Mouse (Mus musculus): ENCODE measurements at regions not wholly inside any gene's neighbourhood (a gene's known extent, or its start where the extent isn't known, plus 50 kb on each side); places are given as distances from the start of the nearest gene placed in this dataset. TPM values are rescaled to one million over a fixed set of nuclear protein-coding genes. Genes with fewer than 3 reads are reported as not detected.

GRCm38 (mm10) chr1:77304770-77305169 lies 210.1 kb downstream of the Epha4 start:
- no peak overlapping the region for H3ac ChIP-seq (ENCODE audit: control insufficient read depth, insufficient read length, low read depth)
- H3K79me3 ChIP-seq (ENCODE audit: low read depth), result no peaks in the 10 kb centered on the region
- no peak overlapping the region for H3K4me3 ChIP-seq (ENCODE audit: insufficient read depth, poor library complexity, severe bottlenecking)
- no peaks in the 10 kb centered on the region for H3K27me3 ChIP-seq (ENCODE audit: control insufficient read depth, insufficient read depth, insufficient read length)
- H3K79me2 ChIP-seq (ENCODE audit: control insufficient read depth, insufficient read depth), result no peaks in the 10 kb centered on the region
- TF ChIP-seq CTCF (IDR thresholded peaks at IDR 0.05; ENCODE audit: control insufficient read depth, insufficient read depth, insufficient read length), result no peak
- H3K36me3 ChIP-seq (ENCODE audit: control insufficient read depth, insufficient read depth), result no peaks in the 10 kb centered on the region

DNA sequence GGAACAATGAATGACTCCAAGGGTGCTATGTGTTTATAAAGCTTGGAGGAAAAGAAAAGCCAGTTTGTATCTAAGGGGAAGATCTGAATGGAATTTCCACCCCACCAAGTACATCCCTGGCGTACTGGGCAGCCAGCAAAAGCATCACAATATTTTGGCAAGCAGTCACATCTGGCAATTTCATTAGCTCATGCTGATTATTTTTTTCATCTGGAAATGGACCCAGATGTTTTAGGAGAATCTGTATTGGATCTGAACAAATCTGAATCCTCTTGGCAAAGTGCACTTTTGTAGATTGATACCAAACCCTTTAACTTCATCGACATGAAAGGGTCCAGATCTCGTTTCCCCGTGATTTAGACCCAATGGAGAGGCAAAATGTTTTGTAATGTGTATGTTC lies 207.1 kb downstream of the Epha4 start:
- Histone ChIP-seq H3ac (ENCODE audit: control insufficient read depth, insufficient read length, low read depth) (no peak overlapping the region), H3K36me3 (ENCODE audit: control insufficient read depth, insufficient read depth) (no peaks in the 10 kb centered on the region), H3K79me3 (ENCODE audit: low read depth) (no peaks in the 10 kb centered on the region), H3K79me2 (ENCODE audit: control insufficient read depth, insufficient read depth) (no peaks in the 10 kb centered on the region), H3K4me3 (ENCODE audit: insufficient read depth, poor library complexity, severe bottlenecking) (no peak overlapping the region), H3K27me3 (ENCODE audit: control insufficient read depth, insufficient read depth, insufficient read length) (no peaks in the 10 kb centered on the region)
- no peak for TF ChIP-seq MYOD1 (IDR thresholded peaks at IDR 0.05; ENCODE audit: control insufficient read depth, insufficient read length, low read depth)
- no peak for TF ChIP-seq USF1 (IDR thresholded peaks at IDR 0.05; ENCODE audit: low read depth)
- no peak for TF ChIP-seq FOSL1 (IDR thresholded peaks at IDR 0.05; ENCODE audit: insufficient read depth, low read length, poor library complexity, severe bottlenecking)
- no peak for TF ChIP-seq MYOG (IDR thresholded peaks at IDR 0.05; ENCODE audit: control insufficient read depth, extremely low read depth, insufficient read length)
- TF ChIP-seq CTCF (IDR thresholded peaks at IDR 0.05; ENCODE audit: control insufficient read depth, insufficient read depth, insufficient read length), result no peak
- no peak for TF ChIP-seq MAX (IDR thresholded peaks at IDR 0.05)
- TF ChIP-seq CEBPB (IDR thresholded peaks at IDR 0.05; ENCODE audit: low read depth), result no peak

GRCm38 (mm10) chr1:77313119-77313518 lies 201.8 kb downstream of the Epha4 start:
- Histone ChIP-seq H3K36me3 (ENCODE audit: control insufficient read depth, insufficient read depth) (no peaks in the 10 kb centered on the region), H3ac (ENCODE audit: control insufficient read depth, insufficient read length, low read depth) (no peak overlapping the region)
- TF ChIP-seq CEBPB (IDR thresholded peaks at IDR 0.05; ENCODE audit: low read depth) (no peak), FOSL1 (IDR thresholded peaks at IDR 0.05; ENCODE audit: insufficient read depth, low read length, poor library complexity, severe bottlenecking) (no peak), MYOD1 (IDR thresholded peaks at IDR 0.05; ENCODE audit: control insufficient read depth, insufficient read length, low read depth) (no peak), CTCF (IDR thresholded peaks at IDR 0.05; ENCODE audit: control insufficient read depth, insufficient read depth, insufficient read length) (no peak), USF1 (IDR thresholded peaks at IDR 0.05; ENCODE audit: low read depth) (no peak), MYOG (IDR thresholded peaks at IDR 0.05; ENCODE audit: control insufficient read depth, extremely low read depth, insufficient read length) (no peak), MAX (IDR thresholded peaks at IDR 0.05) (no peak)

DNA sequence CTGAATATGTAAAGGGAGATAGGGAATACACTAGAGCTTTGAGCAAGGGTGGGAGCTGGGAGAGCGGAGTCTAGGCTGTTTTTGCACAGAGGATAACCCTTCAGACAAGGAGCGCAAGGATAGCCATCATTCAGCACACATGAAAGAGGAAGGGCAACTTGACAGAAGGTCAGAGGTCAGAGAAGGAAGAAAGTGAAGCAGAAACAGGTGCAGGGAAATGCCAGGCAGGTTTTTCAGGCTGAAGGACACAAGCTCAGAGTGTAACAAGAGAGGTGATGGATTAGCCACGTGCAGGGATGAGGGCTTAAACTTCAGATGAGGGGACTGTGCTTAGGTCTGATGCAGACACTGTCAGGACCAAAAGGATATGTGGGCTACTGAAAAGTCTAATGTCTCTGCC lies 199.5 kb downstream of the Epha4 start:
- H3K79me2 ChIP-seq (ENCODE audit: control insufficient read depth, insufficient read depth), result no peaks in the 10 kb centered on the region
- no peaks in the 10 kb centered on the region for H3K79me3 ChIP-seq (ENCODE audit: low read depth)
- H3K27me3 ChIP-seq (ENCODE audit: control insufficient read depth, insufficient read depth, insufficient read length), result no peaks in the 10 kb centered on the region
- TF ChIP-seq CEBPB (IDR thresholded peaks at IDR 0.05; ENCODE audit: low read depth) (no peak), CTCF (IDR thresholded peaks at IDR 0.05; ENCODE audit: control insufficient read depth, insufficient read depth, insufficient read length) (no peak), USF1 (IDR thresholded peaks at IDR 0.05; ENCODE audit: low read depth) (no peak), MYOG (IDR thresholded peaks at IDR 0.05; ENCODE audit: control insufficient read depth, extremely low read depth, insufficient read length) (no peak), FOSL1 (IDR thresholded peaks at IDR 0.05; ENCODE audit: insufficient read depth, low read length, poor library complexity, severe bottlenecking) (no peak), MAX (IDR thresholded peaks at IDR 0.05) (no peak), MYOD1 (IDR thresholded peaks at IDR 0.05; ENCODE audit: control insufficient read depth, insufficient read length, low read depth) (no peak)
- H3K36me3 ChIP-seq (ENCODE audit: control insufficient read depth, insufficient read depth), result no peaks in the 10 kb centered on the region
- H3ac ChIP-seq (ENCODE audit: control insufficient read depth, insufficient read length, low read depth), result no peak overlapping the region
- no peak overlapping the region for H3K4me3 ChIP-seq (ENCODE audit: insufficient read depth, poor library complexity, severe bottlenecking)

More at GRCm38 (mm10) chr1:77313119-77313518, 201.8 kb downstream of the Epha4 start:
- Histone ChIP-seq H3K79me2 (ENCODE audit: control insufficient read depth, insufficient read depth) (no peaks in the 10 kb centered on the region), H3K4me3 (ENCODE audit: insufficient read depth, poor library complexity, severe bottlenecking) (no peak overlapping the region), H3K27me3 (ENCODE audit: control insufficient read depth, insufficient read depth, insufficient read length) (no peaks in the 10 kb centered on the region), H3K79me3 (ENCODE audit: low read depth) (no peaks in the 10 kb centered on the region)

DNA sequence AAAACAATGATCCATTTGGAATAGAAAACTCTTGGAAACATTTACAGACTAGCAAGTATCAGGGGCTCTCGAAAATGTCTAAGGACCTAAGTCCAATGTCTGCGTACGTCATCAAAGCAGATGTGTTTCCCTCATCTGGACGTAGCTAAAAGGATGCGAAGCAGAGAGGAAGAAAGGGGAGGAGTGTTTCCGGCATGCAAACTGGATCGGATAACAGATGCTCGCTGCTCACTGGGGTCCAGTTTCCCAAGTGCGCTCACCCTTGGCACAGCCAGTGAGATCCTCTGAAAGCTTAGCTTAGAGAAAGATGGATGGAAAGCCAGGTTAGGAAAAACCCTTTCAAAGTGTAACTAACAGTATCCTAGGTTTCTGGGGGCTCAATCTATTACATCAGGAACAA lies 198.7 kb downstream of the Epha4 start:
- Histone ChIP-seq H3ac (ENCODE audit: control insufficient read depth, insufficient read length, low read depth) (no peak overlapping the region), H3K79me3 (ENCODE audit: low read depth) (no peaks in the 10 kb centered on the region), H3K36me3 (ENCODE audit: control insufficient read depth, insufficient read depth) (no peaks in the 10 kb centered on the region), H3K79me2 (ENCODE audit: control insufficient read depth, insufficient read depth) (no peaks in the 10 kb centered on the region), H3K4me3 (ENCODE audit: insufficient read depth, poor library complexity, severe bottlenecking) (no peak overlapping the region), H3K27me3 (ENCODE audit: control insufficient read depth, insufficient read depth, insufficient read length) (no peaks in the 10 kb centered on the region)
- TF ChIP-seq MYOD1 (IDR thresholded peaks at IDR 0.05; ENCODE audit: control insufficient read depth, insufficient read length, low read depth) (no peak), MYOG (IDR thresholded peaks at IDR 0.05; ENCODE audit: control insufficient read depth, extremely low read depth, insufficient read length) (no peak), FOSL1 (IDR thresholded peaks at IDR 0.05; ENCODE audit: insufficient read depth, low read length, poor library complexity, severe bottlenecking) (no peak), CTCF (IDR thresholded peaks at IDR 0.05; ENCODE audit: control insufficient read depth, insufficient read depth, insufficient read length) (no peak), MAX (IDR thresholded peaks at IDR 0.05) (no peak), USF1 (IDR thresholded peaks at IDR 0.05; ENCODE audit: low read depth) (no peak), CEBPB (IDR thresholded peaks at IDR 0.05; ENCODE audit: low read depth) (no peak)

Small RNA genes in the stretch of these regions (microRNA-seq; reads per million reads assigned to microRNA genes)
- not detected for gene Mir6343 (ENCODE audit: borderline microRNAs expressed)

Data from C2C12 (cell line).